In the genomic region with DNA sequence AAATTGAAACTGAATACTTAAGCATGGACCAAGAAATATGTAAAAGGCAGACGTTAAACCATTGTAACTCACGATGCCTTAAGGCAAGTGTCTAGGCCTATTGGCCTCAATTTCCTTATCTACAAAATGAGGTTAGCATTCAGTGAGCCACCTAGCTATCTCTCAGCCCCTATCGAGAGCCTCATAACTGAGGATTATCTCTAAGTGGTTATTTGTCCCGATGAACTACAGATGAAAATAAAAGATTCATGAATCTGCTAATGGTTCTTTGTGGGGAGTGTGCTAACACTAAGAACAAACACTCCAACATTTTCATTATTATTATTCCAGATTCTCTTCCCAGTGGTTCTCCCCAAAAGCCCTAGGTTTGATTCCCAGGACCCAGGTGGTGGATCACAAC, we compare ENCODE assay signal across 10 mouse cellular contexts. TPM values are rescaled to one million over a fixed set of nuclear protein-coding genes. Genes with fewer than 3 reads are reported as not detected.
DNase-seq lines count a peak whose midpoint lies in the region; ATAC-seq and TF ChIP-seq lines count a peak whose summit lies in the region.
"Had no signal": no experiment of that assay in that cellular context is flagged by ENCODE, and none has a peak within 500 bp of the region (broad histone marks: within the 10 kb centered on the region; RNA-seq: fewer than 3 reads in every experiment).

No protein-coding gene starts in this region.

- no peak overlapping the region for H3K9ac ChIP-seq in embryonic facial prominence, embryonic 13.5 days
- 0 out of 2 replicates have a peak overlapping the region, but pooled peaks have one; percentile 7 for H3K9ac ChIP-seq in kidney, embryonic 14.5 days (ENCODE audit: low read depth, low read length)
- peak overlapping the region; percentile 51 for H3K9ac ChIP-seq in CH12.LX (ENCODE audit: insufficient read depth, low read depth)
- H3K9ac ChIP-seq in limb, embryonic 15.5 days, result no peak overlapping the region

- 0 out of 2 replicates have a peak, but pooled peaks cover 5% of the 10 kb centered on the region for H3K36me3 ChIP-seq in embryonic facial prominence, embryonic 13.5 days
- H3K36me3 ChIP-seq in embryonic facial prominence, embryonic 10.5 days (replicated peaks), result no peaks in the 10 kb centered on the region
- no peaks in the 10 kb centered on the region for H3K36me3 ChIP-seq in kidney, embryonic 14.5 days (ENCODE audit: control insufficient read depth, insufficient read depth, low read length)
- H3K36me3 ChIP-seq in CH12.LX (replicated peaks in 1 of 2; ENCODE audit: control insufficient read depth in 1 of 2, insufficient read depth in 1 of 2, low read length in 1 of 2), result peaks cover 2 to 24% of the 10 kb centered on the region in 2 experiments
- H3K36me3 ChIP-seq in limb, embryonic 15.5 days, result peaks cover 3% of the 10 kb centered on the region; the same call in 1 of the 2 replicates

- peak overlapping the region; percentile 77 for H3K4me2 ChIP-seq in embryonic facial prominence, embryonic 13.5 days
- no peak overlapping the region; the same call in 1 of the 2 replicates for H3K4me2 ChIP-seq in kidney, embryonic 14.5 days (replicated peaks; ENCODE audit: low read depth, low read length)
- H3K4me2 ChIP-seq in CH12.LX (ENCODE audit: insufficient read depth, low read depth, poor library complexity, severe bottlenecking), result peak overlapping the region; percentile 99
- H3K4me2 ChIP-seq in limb, embryonic 15.5 days, result peak overlapping the region; percentile 82; the same call in 1 of the 2 replicates

- no peak for TF ChIP-seq RAD21 in CH12.LX (IDR thresholded peaks at IDR 0.05; ENCODE audit: low read depth, low read length)

- DNase-seq in embryonic facial prominence, embryonic 10.5 days (ENCODE audit: low spot score), result no peak
- DNase-seq in kidney, postnatal 25 days, result no peak
- DNase-seq in CH12.LX (ENCODE audit: extremely low read depth), result no peak
- DNase-seq in adrenal gland, adult 8-10 months, result no peak
- DNase-seq in urinary bladder, adult 18-20 months (ENCODE audit: low spot score in 2 of 2), result no peak
- DNase-seq: kidney, adult 9 months; right cerebral cortex, postnatal 25 days had no signal

- no peak overlapping the region for H3K27ac ChIP-seq in embryonic facial prominence, embryonic 13.5 days
- H3K27ac ChIP-seq in embryonic facial prominence, embryonic 10.5 days (replicated peaks), result no peak overlapping the region
- no peak overlapping the region for H3K27ac ChIP-seq in kidney, embryonic 14.5 days (ENCODE audit: low read depth, low read length)
- peak overlapping the region; percentile 50; the same call in 1 of the 2 replicates for H3K27ac ChIP-seq in CH12.LX (ENCODE audit: insufficient read depth, low read depth)
- no peak overlapping the region for H3K27ac ChIP-seq in limb, embryonic 15.5 days

- no peak for TF ChIP-seq POLR2A in CH12.LX (IDR thresholded peaks at IDR 0.05; ENCODE audit: low read depth, low read length)

- H3K4me3 ChIP-seq in embryonic facial prominence, embryonic 13.5 days, result no peak overlapping the region
- no peak overlapping the region for H3K4me3 ChIP-seq in embryonic facial prominence, embryonic 10.5 days
- no peak overlapping the region for H3K4me3 ChIP-seq in kidney, embryonic 14.5 days (ENCODE audit: low read length)
- peak overlapping the region; percentile 20 to 98 (median 86) for H3K4me3 ChIP-seq in CH12.LX (replicated peaks in 1 of 3; ENCODE audit: low read depth in 2 of 3, low read length in 2 of 3, poor library complexity in 1 of 3)
- H3K4me3 ChIP-seq in limb, embryonic 15.5 days, result no peak overlapping the region

- no peak for TF ChIP-seq EP300 in CH12.LX (IDR thresholded peaks at IDR 0.05; ENCODE audit: low read length)

- no peaks in the 10 kb centered on the region for H3K27me3 ChIP-seq in embryonic facial prominence, embryonic 13.5 days
- H3K27me3 ChIP-seq in embryonic facial prominence, embryonic 10.5 days (replicated peaks; ENCODE audit: low read depth, poor library complexity, severe bottlenecking), result no peaks in the 10 kb centered on the region
- H3K27me3 ChIP-seq in kidney, embryonic 14.5 days (ENCODE audit: control insufficient read depth, insufficient read depth, low read length), result no peaks in the 10 kb centered on the region
- no peaks in the 10 kb centered on the region for H3K27me3 ChIP-seq in CH12.LX (replicated peaks)
- H3K27me3 ChIP-seq in limb, embryonic 15.5 days, result no peaks in the 10 kb centered on the region

- no peaks in the 10 kb centered on the region for H3K9me3 ChIP-seq in embryonic facial prominence, embryonic 13.5 days
- no peaks in the 10 kb centered on the region for H3K9me3 ChIP-seq in embryonic facial prominence, embryonic 10.5 days
- H3K9me3 ChIP-seq in kidney, embryonic 14.5 days (ENCODE audit: control insufficient read depth, low read length), result no peaks in the 10 kb centered on the region
- H3K9me3 ChIP-seq in CH12.LX (replicated peaks; ENCODE audit: low read length), result no peaks in the 10 kb centered on the region
- H3K9me3 ChIP-seq in limb, embryonic 15.5 days, result no peaks in the 10 kb centered on the region

- no peak for ATAC-seq in embryonic facial prominence, embryonic 13.5 days (ENCODE audit: insufficient number of reproducible peaks, insufficient read depth, low FRiP score, low TSS enrichment, low read depth)
- no peak for ATAC-seq in kidney, embryonic 14.5 days (ENCODE audit: low FRiP score, low TSS enrichment)
- ATAC-seq in limb, embryonic 15.5 days (ENCODE audit: insufficient number of reproducible peaks, low FRiP score, low TSS enrichment, low read depth), result no peak

- dilution Hi-C loops in CH12.LX (cut with MboI; ENCODE audit: extremely low pct_ligation_motif_present, extremely low pct_unique_long_range_greater_than_20kb, low sequenced_read_pairs), result no loop called here

- H3K79me2 ChIP-seq in CH12.LX (replicated peaks; ENCODE audit: control insufficient read depth, extremely low read depth, insufficient read depth, poor library complexity, severe bottlenecking), result peaks cover 50% of the 10 kb centered on the region

- H3K4me1 ChIP-seq in embryonic facial prominence, embryonic 13.5 days, result peaks cover 37% of the 10 kb centered on the region
- H3K4me1 ChIP-seq in embryonic facial prominence, embryonic 10.5 days, result peaks cover 33% of the 10 kb centered on the region
- H3K4me1 ChIP-seq in kidney, embryonic 14.5 days (ENCODE audit: control insufficient read depth, insufficient read depth, low read length), result peaks cover 13% of the 10 kb centered on the region; the same call in 1 of the 2 replicates
- peaks cover 15 to 63% of the 10 kb centered on the region in 2 experiments for H3K4me1 ChIP-seq in CH12.LX (ENCODE audit: control insufficient read depth in 1 of 2, insufficient read depth in 2 of 2)
- H3K4me1 ChIP-seq in limb, embryonic 15.5 days, result peaks cover 32% of the 10 kb centered on the region

- WGBS in embryonic facial prominence, embryonic 13.5 days, result 58% methylated on average over 4 of the region's 4 CpGs
- WGBS in embryonic facial prominence, embryonic 10.5 days, result 80% methylated on average over 4 of the region's 4 CpGs
- WGBS in kidney, embryonic 14.5 days, result 80% methylated on average over 4 of the region's 4 CpGs
- WGBS in limb, embryonic 15.5 days, result 69% methylated on average over 4 of the region's 4 CpGs

- no peak for TF ChIP-seq CTCF in CH12.LX (conservative IDR thresholded peaks at IDR 0.05 in 1 of 2, IDR thresholded peaks at IDR 0.05 in 1 of 2; ENCODE audit: low read depth in 2 of 2, low read length in 2 of 2)

- in situ Hi-C loops in CH12.LX (cut with MboI; ENCODE audit: low pct_ligation_motif_present, low pct_unique_long_range_greater_than_20kb, low sequenced_read_pairs), result no loop called here

TF ChIP-seq in CH12.LX, 34 proteins besides CTCF, POLR2A, EP300 and RAD21:
- TF ChIP-seq ZKSCAN1 (IDR thresholded peaks at IDR 0.05; ENCODE audit: borderline replicate concordance, low read depth, low read length) (no peak), E2F4 (IDR thresholded peaks at IDR 0.05; ENCODE audit: insufficient replicate concordance, low read depth, low read length) (no peak), SMC3 (IDR thresholded peaks at IDR 0.05; ENCODE audit: low read depth, low read length) (no peak; the same call in 1 of the 2 replicates), USF2 (conservative IDR thresholded peaks at IDR 0.05; ENCODE audit: low read depth, low read length) (no peak), ZNF384 (IDR thresholded peaks at IDR 0.05; ENCODE audit: low read depth, low read length) (no peak), JUN (IDR thresholded peaks at IDR 0.05; ENCODE audit: insufficient read depth, low read depth, low read length) (no peak), RCOR1 (conservative IDR thresholded peaks at IDR 0.05; ENCODE audit: low read depth, low read length) (peak; percentile 17; the same call in 1 of the 2 replicates), SIN3A (IDR thresholded peaks at IDR 0.05; ENCODE audit: low read length) (peak; percentile 32; the same call in 1 of the 2 replicates), MAZ (IDR thresholded peaks at IDR 0.05; ENCODE audit: low read depth, low read length) (no peak; the same call in 1 of the 2 replicates), IRF4 (IDR thresholded peaks at IDR 0.05; ENCODE audit: low read depth, low read length) (no peak), MAFK (IDR thresholded peaks at IDR 0.05; ENCODE audit: insufficient replicate concordance, low read length) (no peak), HCFC1 (IDR thresholded peaks at IDR 0.05; ENCODE audit: low read depth, low read length) (no peak)

RNA-seq across cellular contexts. Expression of a gene that starts 2.0 kb away (rescaled TPM):
- polyA plus RNA-seq in embryonic facial prominence, embryonic 13.5 days (2015; fragmentation: Nextera tagmentation; extraction: Ambion mirVana), result 40.7 and 48.3 TPM in 2 replicates
- 22.5 and 22.8 TPM in 2 replicates for polyA plus RNA-seq in embryonic facial prominence, embryonic 10.5 days (2016; fragmentation: Nextera tagmentation; extraction: Ambion mirVana)
- polyA plus RNA-seq in kidney, embryonic 14.5 days (2014; fragmentation: Nextera tagmentation; extraction: Ambion mirVana), result 25.3 and 40.0 TPM in 2 replicates
- total RNA-seq in CH12.LX (2012; rRNA removed), result 51.1 and 52.1 TPM in 2 replicates
- 35.9 TPM in 2 replicates for total RNA-seq in CH12.LX (2014; rRNA removed)
- 66.7 and 69.2 TPM in 2 replicates for polyA plus RNA-seq in CH12.LX (2012; ENCODE audit: insufficient read length, low read depth)
- polyA plus RNA-seq in limb, embryonic 15.5 days (2015; fragmentation: Nextera tagmentation; extraction: Ambion mirVana), result 72.9 and 85.2 TPM in 2 replicates
- total RNA-seq in adrenal gland, adult 8-10 months (2022), result 100 to 1,000 TPM in 1 of 4 experiments, 10 to 100 TPM in 3; 84.0 to 116 (median 95.7) TPM

RNA-seq across cellular contexts. Expression of a gene that starts 33.4 kb away (rescaled TPM):
- 152 and 169 TPM in 2 replicates for polyA plus RNA-seq in embryonic facial prominence, embryonic 13.5 days (2015; fragmentation: Nextera tagmentation; extraction: Ambion mirVana)
- polyA plus RNA-seq in embryonic facial prominence, embryonic 10.5 days (2016; fragmentation: Nextera tagmentation; extraction: Ambion mirVana), result 20.6 and 23.5 TPM in 2 replicates
- polyA plus RNA-seq in kidney, embryonic 14.5 days (2014; fragmentation: Nextera tagmentation; extraction: Ambion mirVana), result 40.7 and 45.1 TPM in 2 replicates
- 0.08 and 0.21 TPM in 2 replicates for total RNA-seq in CH12.LX (2012; rRNA removed)
- 0.05 TPM in 2 replicates for total RNA-seq in CH12.LX (2014; rRNA removed)
- polyA plus RNA-seq in CH12.LX (2012; ENCODE audit: insufficient read length, low read depth), result 0.13 and 0.25 TPM in 2 replicates
- polyA plus RNA-seq in limb, embryonic 15.5 days (2015; fragmentation: Nextera tagmentation; extraction: Ambion mirVana), result 368 and 413 TPM in 2 replicates
- total RNA-seq in adrenal gland, adult 8-10 months (2022), result 100 to 1,000 TPM; 321 to 363 (median 344) TPM

Comparison
In these comparisons a context has a peak if more than half of its experiments do, and no peak if none do; other contexts are left out.
1. H3K4me3 ChIP-seq: peak in CH12.LX (3 of 3); none in embryonic facial prominence, embryonic 13.5 days (single experiment), embryonic facial prominence, embryonic 10.5 days (single experiment), kidney, embryonic 14.5 days (single experiment) and limb, embryonic 15.5 days (single experiment).
2. H3K9ac ChIP-seq: peak in kidney, embryonic 14.5 days (single experiment) and CH12.LX (single experiment); none in embryonic facial prominence, embryonic 13.5 days (single experiment) and limb, embryonic 15.5 days (single experiment).
3. RNA of a gene that starts 33.4 kb away (polyA plus RNA-seq): 368 to 413 TPM in limb, embryonic 15.5 days, 152 to 169 TPM in embryonic facial prominence, embryonic 13.5 days, 40.7 to 45.1 TPM in kidney, embryonic 14.5 days and 20.6 to 23.5 TPM in embryonic facial prominence, embryonic 10.5 days; 0.13 to 0.25 TPM in CH12.LX; every median in the first group is over 10 times any median in the second.